In the genomic region with DNA sequence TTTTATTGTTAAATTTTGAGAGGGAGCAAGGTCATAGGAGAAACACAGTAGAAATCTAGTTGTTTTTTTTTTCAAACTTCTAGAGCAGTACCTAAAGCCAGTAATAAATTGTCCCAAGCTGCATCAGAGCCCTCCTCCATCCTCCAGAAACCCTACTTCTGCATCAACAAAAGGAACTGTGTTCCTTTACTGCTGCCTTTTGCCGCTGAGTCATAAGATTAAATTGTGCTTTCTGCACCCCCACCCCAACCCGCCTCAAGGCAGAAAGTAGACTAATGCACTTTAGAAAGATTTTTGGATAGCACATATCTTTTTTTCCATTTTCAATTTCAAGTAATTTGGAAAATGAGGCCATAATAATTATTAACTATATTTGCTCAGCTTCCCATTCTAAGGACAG, we compare ENCODE assay signal across 27 mouse cellular contexts. TPM values are rescaled to one million over a fixed set of nuclear protein-coding genes. Genes with fewer than 3 reads are reported as not detected.
DNase-seq lines count a peak whose midpoint lies in the region; ATAC-seq and TF ChIP-seq lines count a peak whose summit lies in the region.
"Had no signal": no experiment of that assay in that cellular context is flagged by ENCODE, and none has a peak within 500 bp of the region (broad histone marks: within the 10 kb centered on the region; RNA-seq: fewer than 3 reads in every experiment).

No protein-coding gene starts in this region.

- H3K9ac ChIP-seq in kidney, embryonic 14.5 days (ENCODE audit: low read depth, low read length), result no peak overlapping the region

- H3K9me3 ChIP-seq in kidney, embryonic 14.5 days (ENCODE audit: control insufficient read depth, low read length), result no peaks in the 10 kb centered on the region

- no peak overlapping the region for H3K4me3 ChIP-seq in embryonic fibroblast, embryonic 13.5 days (ENCODE audit: insufficient read depth, low read length)
- no peak overlapping the region for H3K4me3 ChIP-seq in kidney, embryonic 14.5 days (ENCODE audit: low read length)

- no peak for ATAC-seq in kidney, embryonic 14.5 days (ENCODE audit: low FRiP score, low TSS enrichment)
- ATAC-seq: activated CD4-positive, CD25-positive, alpha-beta regulatory T cell, adult 4 months; CD4-positive, CD25-positive, alpha-beta regulatory T cell, adult 4 months; Patski had no signal

- TF ChIP-seq CTCF in embryonic fibroblast, embryonic 13.5 days (IDR thresholded peaks at IDR 0.05; ENCODE audit: borderline replicate concordance, insufficient read depth, low read length), result no peak

- H3K27ac ChIP-seq in embryonic fibroblast, embryonic 13.5 days (ENCODE audit: insufficient read depth, low read length), result peak overlapping the region; percentile 49; the same call in 1 of the 2 replicates
- no peak overlapping the region for H3K27ac ChIP-seq in kidney, embryonic 14.5 days (ENCODE audit: low read depth, low read length)

- H3K36me3 ChIP-seq in kidney, embryonic 14.5 days (ENCODE audit: control insufficient read depth, insufficient read depth, low read length), result no peaks in the 10 kb centered on the region
- H3K36me3 ChIP-seq: G1E had no signal

- no peak overlapping the region for H3K4me2 ChIP-seq in kidney, embryonic 14.5 days (replicated peaks; ENCODE audit: low read depth, low read length)

- peaks cover 13% of the 10 kb centered on the region for H3K4me1 ChIP-seq in embryonic fibroblast, embryonic 13.5 days (ENCODE audit: control insufficient read depth, insufficient read depth, low read length)
- H3K4me1 ChIP-seq in kidney, embryonic 14.5 days (ENCODE audit: control insufficient read depth, insufficient read depth, low read length), result no peaks in the 10 kb centered on the region

- DNase-seq in 3T3-L1 (ENCODE audit: low read depth, low spot score), result peak; percentile 78
- peak; percentile 82 for DNase-seq in NIH3T3 (ENCODE audit: low read depth)
- DNase-seq in brain, adult 2 months (ENCODE audit: low read depth, low spot score), result peak; percentile 65
- no peak for DNase-seq in adrenal gland, postnatal 4 days (ENCODE audit: low spot score in 2 of 2)
- DNase-seq in cerebellum, adult 9-11 months, result no peak
- no peak for DNase-seq in cerebellum, postnatal 36 days
- DNase-seq: adrenal gland, adult 2 months; adrenal gland, adult 8-10 months; adrenal gland, postnatal 10 days; adrenal gland, postnatal 14 days; adrenal gland, postnatal 25 days; adrenal gland, postnatal 36 days; B cell, adult 2 months; cerebellum, adult 11 months; cerebellum, adult 11-12 months; cerebellum, adult 18-20 months; cerebellum, adult 2 months; cerebellum, adult 8-10 months; cerebellum, adult 9-10 months had no signal

- TF ChIP-seq POLR2A in embryonic fibroblast, embryonic 13.5 days (IDR thresholded peaks at IDR 0.05; ENCODE audit: low read depth, low read length), result no peak

- WGBS in kidney, embryonic 14.5 days, result 83% methylated on average over 2 of the region's 2 CpGs

- H3K27me3 ChIP-seq in kidney, embryonic 14.5 days (ENCODE audit: control insufficient read depth, insufficient read depth, low read length), result no peaks in the 10 kb centered on the region
- H3K27me3 ChIP-seq: Patski had no signal

RNA-seq across cellular contexts. Expression of a gene that starts 15.1 kb away (rescaled TPM):
- 12.9 and 18.2 TPM in 2 replicates for polyA plus RNA-seq in embryonic fibroblast, embryonic 13.5 days (2011; ENCODE audit: insufficient read length, low read depth, missing spikeins)
- 10 to 100 TPM; 52.7 to 55.5 TPM for total RNA-seq in adrenal gland, postnatal 4 days (2021)
- 0.56 and 0.76 TPM in 2 replicates for polyA plus RNA-seq in kidney, embryonic 14.5 days (2014; fragmentation: Nextera tagmentation; extraction: Ambion mirVana)
- total RNA-seq: CH12.LX, G1E, MEL had no signal
- polyA plus RNA-seq: activated CD4-positive, CD25-positive, alpha-beta regulatory T cell, adult 4 months; CD4-positive, CD25-positive, alpha-beta regulatory T cell, adult 4 months; G1E had no signal

Comparison
In these comparisons a context has a peak if more than half of its experiments do, and no peak if none do; other contexts are left out.
1. DNase-seq: peak in 3T3-L1 (single experiment), NIH3T3 (single experiment) and brain, adult 2 months (single experiment); none in adrenal gland, postnatal 4 days (0 of 2), cerebellum, adult 9-11 months (single experiment) and cerebellum, postnatal 36 days (0 of 2).